Mouse (Mus musculus) activated CD4-positive, CD25-positive, alpha-beta regulatory T cell, adult 9 weeks (primary cell): ENCODE results near the gene Pign. TPM values are rescaled to one million over a fixed set of nuclear protein-coding genes. Genes with fewer than 3 reads are reported as not detected.

Experiments used
- polyA plus RNA-seq: library from polyadenylated mRNA; unstranded; fragments of 100-300 nt; shearing (Covaris generic); gene quantifications from one replicate; pipeline ENCODE4 v1.2.1, GENCODE M21; 2017

Gene Pign
- 30.2 TPM for polyA plus RNA-seq

DNA sequence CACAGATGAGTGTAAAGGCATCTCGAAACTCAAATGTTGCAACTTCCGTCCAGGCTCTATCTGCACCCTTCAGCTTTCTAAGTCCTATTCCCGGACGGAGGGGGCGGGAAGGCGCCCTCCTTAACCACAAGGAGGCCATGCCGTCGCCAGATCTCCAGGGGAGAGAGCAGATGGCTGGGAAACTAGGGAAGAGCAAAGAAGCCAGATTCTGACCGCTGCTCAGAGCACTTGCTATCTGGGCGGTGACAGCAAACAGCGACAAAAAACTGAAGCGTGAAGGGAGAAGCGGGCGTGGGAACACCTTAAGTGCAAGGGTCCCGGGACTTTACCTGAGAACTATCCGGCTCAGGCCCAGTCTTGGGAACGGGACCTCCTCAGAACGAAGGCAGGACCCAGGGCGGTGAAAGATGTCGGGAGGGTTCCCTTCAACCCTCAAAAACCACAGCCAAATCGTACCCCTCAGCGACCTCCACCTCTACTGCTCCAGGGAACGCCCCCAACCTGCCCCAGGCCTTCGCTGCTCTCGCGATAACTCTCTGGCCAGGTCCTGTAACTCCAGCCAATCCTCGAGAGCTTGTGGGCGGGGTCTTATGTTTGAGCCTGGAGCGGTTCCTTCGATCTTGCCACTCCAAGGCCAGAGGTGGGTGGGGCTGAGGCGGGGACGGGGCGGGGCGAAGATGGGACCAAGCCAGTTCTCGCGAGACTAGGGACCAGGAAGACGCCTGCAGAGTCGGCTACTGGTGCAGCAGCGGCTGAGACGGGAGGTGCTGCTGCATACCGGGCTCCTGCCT, at the start of gene Pign, which contains the start of gene Relch:
Gene Pign, minus strand, starts transcription at position 507 of the 791 bp plus-strand sequence.
Gene Relch, plus strand, starts transcription at position 691 of the 791 bp plus-strand sequence.

Other genes starting within 250 kb of the Pign start
- gene Relch, start 184 bp upstream of the Pign start, polyA plus RNA-seq, result 45.7 TPM
- not detected for gene Tnfrsf11a, start 117.0 kb upstream of the Pign start, polyA plus RNA-seq